Mouse (Mus musculus): ENCODE data around the gene Cct5. TPM values are rescaled to one million over a fixed set of nuclear protein-coding genes. Genes with fewer than 3 reads are reported as not detected.

Gene Cct5
- total RNA-seq, 1 experiment = 695 TPM

- in situ Hi-C loops (cut with MboI; ENCODE audit: low sequenced_read_pairs in 2 of 2, unreplicated experiment in 2 of 2) = no loop called here
- Histone ChIP-seq H3K9me3 (ENCODE audit: control insufficient read depth, insufficient read depth, low read depth, low read length) (no peaks in the 10 kb centered on the region), H3K4me1 (ENCODE audit: control insufficient read depth in 2 of 2, insufficient read depth in 2 of 2, low read length in 2 of 2, poor library complexity in 1 of 2) (no peaks in the 10 kb centered on the region), H3K9ac (ENCODE audit: insufficient read depth, low read depth, low read length, poor library complexity, severe bottlenecking) (no peak overlapping the region), H3K27ac (ENCODE audit: insufficient read depth, low read depth, low read length, poor library complexity, severe bottlenecking) (no peak overlapping the region), H3K4me3 (ENCODE audit: insufficient read depth in 1 of 2, low read depth in 1 of 2, low read length in 2 of 2, poor library complexity in 1 of 2, severe bottlenecking in 1 of 2) (no peak overlapping the region), H3K36me3 (ENCODE audit: control insufficient read depth, insufficient read depth, low read length, poor library complexity, severe bottlenecking) (no peaks in the 10 kb centered on the region)
- no peak for DNase-seq (ENCODE audit: low read depth, low spot score)
- TF ChIP-seq MAFK (IDR thresholded peaks at IDR 0.05; ENCODE audit: insufficient read depth, low read depth, low read length) (no peak), CHD2 (IDR thresholded peaks at IDR 0.05; ENCODE audit: low read depth, low read length) (no peak), ZNF384 (IDR thresholded peaks at IDR 0.05; ENCODE audit: low read depth, low read length) (no peak), ZC3H11A (IDR thresholded peaks at IDR 0.05; ENCODE audit: borderline replicate concordance, low read depth, low read length) (no peak), HCFC1 (IDR thresholded peaks at IDR 0.05; ENCODE audit: borderline replicate concordance, insufficient read depth, low read length) (no peak)
Measured at GRCm38 (mm10) chr15:31647225-31647624, 45.6 kb upstream of the Cct5 start.

GRCm38 (mm10) chr15:31636091-31636595, 34.5 kb upstream of the Cct5 start:
- in situ Hi-C loops (cut with MboI; ENCODE audit: low sequenced_read_pairs in 2 of 2, unreplicated experiment in 2 of 2) = no loop called here
- no peaks in the 10 kb centered on the region for H3K9me3 ChIP-seq (ENCODE audit: control insufficient read depth, insufficient read depth, low read depth, low read length)
- no peak overlapping the region for H3K4me3 ChIP-seq (ENCODE audit: insufficient read depth in 1 of 2, low read depth in 1 of 2, low read length in 2 of 2, poor library complexity in 1 of 2, severe bottlenecking in 1 of 2)
- TF ChIP-seq HCFC1 (IDR thresholded peaks at IDR 0.05; ENCODE audit: borderline replicate concordance, insufficient read depth, low read length) (no peak), ZC3H11A (IDR thresholded peaks at IDR 0.05; ENCODE audit: borderline replicate concordance, low read depth, low read length) (no peak), CHD2 (IDR thresholded peaks at IDR 0.05; ENCODE audit: low read depth, low read length) (no peak), ZNF384 (IDR thresholded peaks at IDR 0.05; ENCODE audit: low read depth, low read length) (no peak), MAFK (IDR thresholded peaks at IDR 0.05; ENCODE audit: insufficient read depth, low read depth, low read length) (no peak)
- no peaks in the 10 kb centered on the region for H3K4me1 ChIP-seq (ENCODE audit: control insufficient read depth in 2 of 2, insufficient read depth in 2 of 2, low read length in 2 of 2, poor library complexity in 1 of 2)
- no peak overlapping the region for H3K9ac ChIP-seq (ENCODE audit: insufficient read depth, low read depth, low read length, poor library complexity, severe bottlenecking)
- H3K27ac ChIP-seq (ENCODE audit: insufficient read depth, low read depth, low read length, poor library complexity, severe bottlenecking) = no peak overlapping the region
- DNase-seq (ENCODE audit: low read depth, low spot score) = no peak
- no peaks in the 10 kb centered on the region for H3K36me3 ChIP-seq (ENCODE audit: control insufficient read depth, insufficient read depth, low read length, poor library complexity, severe bottlenecking)

GRCm38 (mm10) chr15:31634582-31634981, 33.0 kb upstream of the Cct5 start:
- Histone ChIP-seq H3K9me3 (ENCODE audit: control insufficient read depth, insufficient read depth, low read depth, low read length) (no peaks in the 10 kb centered on the region), H3K4me3 (ENCODE audit: insufficient read depth in 1 of 2, low read depth in 1 of 2, low read length in 2 of 2, poor library complexity in 1 of 2, severe bottlenecking in 1 of 2) (no peak overlapping the region), H3K9ac (ENCODE audit: insufficient read depth, low read depth, low read length, poor library complexity, severe bottlenecking) (no peak overlapping the region), H3K36me3 (ENCODE audit: control insufficient read depth, insufficient read depth, low read length, poor library complexity, severe bottlenecking) (no peaks in the 10 kb centered on the region), H3K4me1 (ENCODE audit: control insufficient read depth in 2 of 2, insufficient read depth in 2 of 2, low read length in 2 of 2, poor library complexity in 1 of 2) (no peaks in the 10 kb centered on the region), H3K27ac (ENCODE audit: insufficient read depth, low read depth, low read length, poor library complexity, severe bottlenecking) (no peak overlapping the region)
- TF ChIP-seq MAFK (IDR thresholded peaks at IDR 0.05; ENCODE audit: insufficient read depth, low read depth, low read length) (no peak), ZC3H11A (IDR thresholded peaks at IDR 0.05; ENCODE audit: borderline replicate concordance, low read depth, low read length) (no peak), HCFC1 (IDR thresholded peaks at IDR 0.05; ENCODE audit: borderline replicate concordance, insufficient read depth, low read length) (no peak), CHD2 (IDR thresholded peaks at IDR 0.05; ENCODE audit: low read depth, low read length) (no peak), ZNF384 (IDR thresholded peaks at IDR 0.05; ENCODE audit: low read depth, low read length) (no peak)
- no peak for DNase-seq (ENCODE audit: low read depth, low spot score)
- in situ Hi-C loops (cut with MboI; ENCODE audit: low sequenced_read_pairs in 2 of 2, unreplicated experiment in 2 of 2) = no loop called here

- DNase-seq (ENCODE audit: low read depth, low spot score) = no peak
- no peak overlapping the region for H3K9ac ChIP-seq (ENCODE audit: insufficient read depth, low read depth, low read length, poor library complexity, severe bottlenecking)
- no peak for TF ChIP-seq ZC3H11A (IDR thresholded peaks at IDR 0.05; ENCODE audit: borderline replicate concordance, low read depth, low read length)
- TF ChIP-seq MAFK (IDR thresholded peaks at IDR 0.05; ENCODE audit: insufficient read depth, low read depth, low read length) = no peak
- TF ChIP-seq HCFC1 (IDR thresholded peaks at IDR 0.05; ENCODE audit: borderline replicate concordance, insufficient read depth, low read length) = no peak
- TF ChIP-seq CHD2 (IDR thresholded peaks at IDR 0.05; ENCODE audit: low read depth, low read length) = no peak
- TF ChIP-seq ZNF384 (IDR thresholded peaks at IDR 0.05; ENCODE audit: low read depth, low read length) = no peak
- H3K4me1 ChIP-seq (ENCODE audit: control insufficient read depth in 2 of 2, insufficient read depth in 2 of 2, low read length in 2 of 2, poor library complexity in 1 of 2) = no peaks in the 10 kb centered on the region
- no peak overlapping the region for H3K4me3 ChIP-seq (ENCODE audit: insufficient read depth in 1 of 2, low read depth in 1 of 2, low read length in 2 of 2, poor library complexity in 1 of 2, severe bottlenecking in 1 of 2)
- no peaks in the 10 kb centered on the region for H3K36me3 ChIP-seq (ENCODE audit: control insufficient read depth, insufficient read depth, low read length, poor library complexity, severe bottlenecking)
- H3K27ac ChIP-seq (ENCODE audit: insufficient read depth, low read depth, low read length, poor library complexity, severe bottlenecking) = no peak overlapping the region
- in situ Hi-C loops (cut with MboI; ENCODE audit: low sequenced_read_pairs in 2 of 2, unreplicated experiment in 2 of 2) = no loop called here
- no peaks in the 10 kb centered on the region for H3K9me3 ChIP-seq (ENCODE audit: control insufficient read depth, insufficient read depth, low read depth, low read length)
Measured at GRCm38 (mm10) chr15:31632478-31632877, 30.9 kb upstream of the Cct5 start.

All from ES-E14 (cell line).